Mouse (Mus musculus): Measurements from ENCODE around the gene Vmn2r5. TPM values are rescaled to one million over a fixed set of nuclear protein-coding genes. Genes with fewer than 3 reads are reported as not detected.

Gene Vmn2r5
- not detected for polyA plus RNA-seq (2014; fragmentation: Illumina TruSeq; extraction: RNeasy Lipid Tissue Mini Kit (QIAGEN cat#74804); ENCODE audit: low read depth, low replicate concordance)

GRCm38 (mm10) chr3:64509742-64510141 lies at the start of gene Vmn2r5:
TSS of gene Vmn2r5 (minus strand) at chr3:64509842.

Other genes starting within 250 kb of the Vmn2r5 start
- gene Vmn2r3, start 220.1 kb downstream of the Vmn2r5 start, polyA plus RNA-seq (2014; fragmentation: Illumina TruSeq; extraction: RNeasy Lipid Tissue Mini Kit (QIAGEN cat#74804); ENCODE audit: low read depth, low replicate concordance): not detected
- gene Vmn2r4, start 94.5 kb downstream of the Vmn2r5 start, polyA plus RNA-seq (2014; fragmentation: Illumina TruSeq; extraction: RNeasy Lipid Tissue Mini Kit (QIAGEN cat#74804); ENCODE audit: low read depth, low replicate concordance): not detected
- gene Vmn2r6, start 56.0 kb upstream of the Vmn2r5 start, polyA plus RNA-seq (2014; fragmentation: Illumina TruSeq; extraction: RNeasy Lipid Tissue Mini Kit (QIAGEN cat#74804); ENCODE audit: low read depth, low replicate concordance): not detected

Measured in heart, adult 10 weeks (tissue).